Mouse (Mus musculus) megakaryocyte progenitor cell, adult 5-6 weeks (primary cell): Measurements from ENCODE around the gene Serpinb6c. TPM values are rescaled to one million over a fixed set of nuclear protein-coding genes. Genes with fewer than 3 reads are reported as not detected.

ENCODE experiments used
- total RNA-seq, 2 experiments: library from RNA; stranded (forward) in 1 of 2; stranded (reverse) in 1 of 2; fragments of 157-497, 149-512 nt in 1 of 2; fragments of 200-1000 nt in 1 of 2; gene quantifications; 2 replicates each; pipeline versions ENCODE4 v1.2.3 to v1.2.4; 2015 to 2017

The Serpinb6c gene
- total RNA-seq, 2 experiments from 2014 or later = not detected

Other genes with a start within 250 kb of the Serpinb6c start
- not detected in 2 replicates for gene Serpinb6d, start 244.3 kb downstream of the Serpinb6c start, total RNA-seq (2015)
- not detected in 2 replicates for gene Serpinb6d, start 244.3 kb downstream of the Serpinb6c start, total RNA-seq (2017)
- not detected in 2 replicates for gene Serpinb6e, start 62.3 kb downstream of the Serpinb6c start, total RNA-seq (2015)
- gene Serpinb6e, start 62.3 kb downstream of the Serpinb6c start, total RNA-seq (2017) = not detected in 2 replicates
- gene Nqo2, start 59.0 kb upstream of the Serpinb6c start, total RNA-seq (2015) = 48.7 and 53.0 TPM in 2 replicates
- 34.7 and 47.3 TPM in 2 replicates for gene Nqo2, start 59.0 kb upstream of the Serpinb6c start, total RNA-seq (2017)
- gene Ripk1, start 96.7 kb upstream of the Serpinb6c start, total RNA-seq (2015) = 42.9 and 44.3 TPM in 2 replicates
- 49.6 and 50.6 TPM in 2 replicates for gene Ripk1, start 96.7 kb upstream of the Serpinb6c start, total RNA-seq (2017)
- 10.0 and 12.8 TPM in 2 replicates for gene Serpinb6a, start 97.1 kb upstream of the Serpinb6c start, total RNA-seq (2015)
- gene Serpinb6a, start 97.1 kb upstream of the Serpinb6c start, total RNA-seq (2017) = 12.0 and 17.6 TPM in 2 replicates
- 96.7 and 115 TPM in 2 replicates for gene Bphl, start 131.9 kb upstream of the Serpinb6c start, total RNA-seq (2015)
- 40.2 and 70.3 TPM in 2 replicates for gene Bphl, start 131.9 kb upstream of the Serpinb6c start, total RNA-seq (2017)
- gene Tubb2a, start 172.3 kb upstream of the Serpinb6c start, total RNA-seq (2015) = 2.3 and 2.5 TPM in 2 replicates
- gene Tubb2a, start 172.3 kb upstream of the Serpinb6c start, total RNA-seq (2017) = 6.9 and 7.9 TPM in 2 replicates
- not detected in 2 replicates for gene Tubb2b, start 224.8 kb upstream of the Serpinb6c start, total RNA-seq (2015)
- gene Tubb2b, start 224.8 kb upstream of the Serpinb6c start, total RNA-seq (2017) = not detected in 2 replicates